Comparison of ENCODE assay signal across 7 mouse cellular contexts in genomic region chr15:13134086-13134485, GRCm38 (mm10). TPM values are rescaled to one million over a fixed set of nuclear protein-coding genes. Genes with fewer than 3 reads are reported as not detected.
DNase-seq lines count a peak whose midpoint lies in the region; ATAC-seq and TF ChIP-seq lines count a peak whose summit lies in the region.

No protein-coding gene starts in this region.

- in situ Hi-C loops in ES-E14 (cut with MboI; ENCODE audit: low sequenced_read_pairs in 2 of 2, unreplicated experiment in 2 of 2): no loop called here

- no peak overlapping the region for H3K9ac ChIP-seq in hindbrain, embryonic 14.5 days
- no peak overlapping the region for H3K9ac ChIP-seq in hindbrain, embryonic 16.5 days (ENCODE audit: low read depth, low read length)
- H3K9ac ChIP-seq in ES-E14 (ENCODE audit: insufficient read depth, low read depth, low read length, poor library complexity, severe bottlenecking): no peak overlapping the region
- H3K9ac ChIP-seq in kidney, embryonic 16.5 days (replicated peaks; ENCODE audit: low read length): no peak overlapping the region

- H3K4me2 ChIP-seq in hindbrain, embryonic 14.5 days (replicated peaks): no peak overlapping the region
- H3K4me2 ChIP-seq in hindbrain, embryonic 16.5 days (ENCODE audit: low read length): no peak overlapping the region
- H3K4me2 ChIP-seq in kidney, embryonic 16.5 days (replicated peaks; ENCODE audit: low read depth, low read length): no peak overlapping the region

- H3K4me3 ChIP-seq in hindbrain, embryonic 14.5 days (replicated peaks; ENCODE audit: low read length): no peak overlapping the region
- H3K4me3 ChIP-seq in hindbrain, embryonic 16.5 days (ENCODE audit: low read length): no peak overlapping the region
- no peak overlapping the region for H3K4me3 ChIP-seq in ES-E14 (ENCODE audit: insufficient read depth in 1 of 2, low read depth in 1 of 2, low read length in 2 of 2, poor library complexity in 1 of 2, severe bottlenecking in 1 of 2)
- no peak overlapping the region for H3K4me3 ChIP-seq in kidney, embryonic 16.5 days (ENCODE audit: low read length)

- no peaks in the 10 kb centered on the region for H3K9me3 ChIP-seq in hindbrain, embryonic 14.5 days (ENCODE audit: control insufficient read depth, low read length)
- no peaks in the 10 kb centered on the region for H3K9me3 ChIP-seq in hindbrain, embryonic 16.5 days (ENCODE audit: control insufficient read depth, low read length)
- no peaks in the 10 kb centered on the region for H3K9me3 ChIP-seq in ES-E14 (ENCODE audit: control insufficient read depth, insufficient read depth, low read depth, low read length)
- 0 out of 2 replicates have a peak, but pooled peaks cover 2% of the 10 kb centered on the region for H3K9me3 ChIP-seq in kidney, embryonic 16.5 days (ENCODE audit: low read length)

- peak; percentile 46 for DNase-seq in hindbrain, embryonic 14.5 days (ENCODE audit: low spot score)
- DNase-seq in ES-E14 (ENCODE audit: low read depth, low spot score): peak; percentile 43
- DNase-seq in adrenal gland, postnatal 14 days: peak; percentile 62
- no peak for DNase-seq in c-Kit-positive CD71-positive TER-119-positive erythroid progenitor cells, embryonic 14.5 days (ENCODE audit: low spot score)
- no peak for DNase-seq in layer of hippocampus, adult 11-12 months (ENCODE audit: low spot score)

- 73% methylated on average over 1 of the region's 1 CpGs for WGBS in hindbrain, embryonic 14.5 days
- WGBS in hindbrain, embryonic 16.5 days: 67% methylated on average over 1 of the region's 1 CpGs
- 65% methylated on average over 1 of the region's 1 CpGs for WGBS in kidney, embryonic 16.5 days

- no peaks in the 10 kb centered on the region for H3K36me3 ChIP-seq in hindbrain, embryonic 14.5 days (replicated peaks; ENCODE audit: control insufficient read depth, insufficient read depth)
- H3K36me3 ChIP-seq in hindbrain, embryonic 16.5 days (ENCODE audit: control insufficient read depth, insufficient read depth, low read length): no peaks in the 10 kb centered on the region
- H3K36me3 ChIP-seq in ES-E14 (ENCODE audit: control insufficient read depth, insufficient read depth, low read length, poor library complexity, severe bottlenecking): no peaks in the 10 kb centered on the region
- H3K36me3 ChIP-seq in kidney, embryonic 16.5 days (ENCODE audit: insufficient read depth, low read length): no peaks in the 10 kb centered on the region

- no peak overlapping the region for H3K27ac ChIP-seq in hindbrain, embryonic 14.5 days
- H3K27ac ChIP-seq in hindbrain, embryonic 16.5 days (ENCODE audit: low read depth, low read length): no peak overlapping the region
- H3K27ac ChIP-seq in ES-E14 (ENCODE audit: insufficient read depth, low read depth, low read length, poor library complexity, severe bottlenecking): no peak overlapping the region
- H3K27ac ChIP-seq in kidney, embryonic 16.5 days (ENCODE audit: low read length): no peak overlapping the region

- no peaks in the 10 kb centered on the region for H3K4me1 ChIP-seq in hindbrain, embryonic 14.5 days (replicated peaks; ENCODE audit: control insufficient read depth, insufficient read depth, low read length)
- peaks cover 4% of the 10 kb centered on the region; the same call in 1 of the 2 replicates for H3K4me1 ChIP-seq in hindbrain, embryonic 16.5 days (ENCODE audit: control insufficient read depth, insufficient read depth, low read depth, low read length)
- H3K4me1 ChIP-seq in ES-E14 (ENCODE audit: control insufficient read depth in 2 of 2, insufficient read depth in 2 of 2, low read length in 2 of 2, poor library complexity in 1 of 2): no peaks in the 10 kb centered on the region
- H3K4me1 ChIP-seq in kidney, embryonic 16.5 days (ENCODE audit: insufficient read depth, low read length): no peaks in the 10 kb centered on the region

- no peak for ATAC-seq in hindbrain, embryonic 14.5 days (ENCODE audit: low FRiP score)
- no peak for ATAC-seq in hindbrain, embryonic 16.5 days
- 0 out of 2 replicates have a peak, but pooled peaks have one; percentile 61 for ATAC-seq in kidney, embryonic 16.5 days (ENCODE audit: low FRiP score, low TSS enrichment)

- no peaks in the 10 kb centered on the region for H3K27me3 ChIP-seq in hindbrain, embryonic 14.5 days (ENCODE audit: control insufficient read depth, insufficient read depth, low read length)
- no peaks in the 10 kb centered on the region for H3K27me3 ChIP-seq in hindbrain, embryonic 16.5 days (replicated peaks; ENCODE audit: control insufficient read depth, insufficient read depth, low read length)
- H3K27me3 ChIP-seq in kidney, embryonic 16.5 days (ENCODE audit: insufficient read depth, low read length): no peaks in the 10 kb centered on the region

TF ChIP-seq in ES-E14, 5 proteins besides CTCF, POLR2A, EP300 and RAD21:
- TF ChIP-seq HCFC1 (IDR thresholded peaks at IDR 0.05; ENCODE audit: borderline replicate concordance, insufficient read depth, low read length): no peak
- peak; percentile 60 for TF ChIP-seq ZC3H11A (IDR thresholded peaks at IDR 0.05; ENCODE audit: borderline replicate concordance, low read depth, low read length)
- TF ChIP-seq MAFK (IDR thresholded peaks at IDR 0.05; ENCODE audit: insufficient read depth, low read depth, low read length): no peak

RNA-seq across cellular contexts. Expression of gene Cdh6, which starts 39.4 kb away (rescaled TPM):
- polyA plus RNA-seq in hindbrain, embryonic 14.5 days (2014; fragmentation: Nextera tagmentation; extraction: Ambion mirVana): 18.2 and 18.4 TPM in 2 replicates
- polyA plus RNA-seq in hindbrain, embryonic 16.5 days (2015; fragmentation: Nextera tagmentation; extraction: Ambion mirVana): 18.5 and 19.0 TPM in 2 replicates
- total RNA-seq in ES-E14 (2012; rRNA removed): 0.21 and 1.6 TPM in 2 replicates
- total RNA-seq in adrenal gland, postnatal 14 days (2021): 23.1 and 24.2 TPM in 2 replicates
- 33.8 and 34.8 TPM in 2 replicates for polyA plus RNA-seq in kidney, embryonic 16.5 days (2015; fragmentation: Nextera tagmentation; extraction: Ambion mirVana)

Comparison
In these comparisons a context has a peak if more than half of its experiments do, and no peak if none do; other contexts are left out.
1. DNase-seq: peak in hindbrain, embryonic 14.5 days (single experiment), ES-E14 (single experiment) and adrenal gland, postnatal 14 days (single experiment); none in c-Kit-positive CD71-positive TER-119-positive erythroid progenitor cells, embryonic 14.5 days (single experiment) and layer of hippocampus, adult 11-12 months (single experiment).